Mouse (Mus musculus) stomach, embryonic 15.5 days (tissue): ENCODE results near the gene Apip. TPM values are rescaled to one million over a fixed set of nuclear protein-coding genes. Genes with fewer than 3 reads are reported as not detected.

ENCODE experiments used
- ATAC-seq: fragments of 200-750 bp; cut with Nextera tagmentation; 2 replicates; pipeline ENCODE4 v1.8.0; 2017; ENCODE audit warnings: low read depth, moderate number of reproducible peaks, moderate TSS enrichment; ENCODE audit not compliant: insufficient read depth, low FRiP score
- H3K27ac ChIP-seq: fragments of 300-500 bp; sonication (generic); 2 replicates; pipeline ENCODE4 v1.5.1; 2015; ENCODE audit warnings: mild to moderate bottlenecking, inconsistent platforms
- H3K27me3 ChIP-seq: fragments of 300-500 bp; sonication (generic); replicated peaks from 2 replicates; pipeline ENCODE4 v1.6.1; 2015; ENCODE audit warnings: inconsistent platforms
- H3K36me3 ChIP-seq: fragments of 300-500 bp; sonication (generic); 2 replicates; pipeline ENCODE4 v1.6.1; 2015; ENCODE audit warnings: inconsistent platforms
- H3K4me1 ChIP-seq: fragments of 300-500 bp; sonication (generic); 2 replicates; pipeline ENCODE4 v1.6.1; 2015; ENCODE audit warnings: inconsistent platforms
- H3K4me2 ChIP-seq: fragments of 300-500 bp; sonication (generic); 2 replicates; pipeline ENCODE4 v1.6.1; 2015; ENCODE audit warnings: mild to moderate bottlenecking, inconsistent platforms
- H3K4me3 ChIP-seq: fragments of 300-500 bp; sonication (generic); replicated peaks from 2 replicates; pipeline ENCODE4 v1.5.1; 2015; ENCODE audit warnings: inconsistent platforms
- H3K9ac ChIP-seq: fragments of 300-500 bp; sonication (generic); 2 replicates; pipeline ENCODE4 v1.6.1; 2015; ENCODE audit warnings: inconsistent platforms
- H3K9me3 ChIP-seq: fragments of 300-500 bp; sonication (generic); 2 replicates; pipeline ENCODE4 v1.6.1; 2016; ENCODE audit warnings: inconsistent platforms
- WGBS: fragments of 180-500 bp; shearing (Covaris S2); methylation state at CpG from one replicate; pipeline ENCODE4 v1.1.7; 2015; 5-methylcytosine and 5-hydroxymethylcytosine counted together
- polyA plus RNA-seq: library from polyadenylated mRNA; unstranded; fragments of >200 nt; fragmentation: Nextera tagmentation; extraction: Ambion mirVana; gene quantifications from 2 replicates; pipeline ENCODE4 v1.2.1, GENCODE M21; 2015

The Apip gene
- polyA plus RNA-seq, 1 experiment from 2014 or later = 65.0 TPM

- no peak overlapping the region for H3K9ac ChIP-seq
- 89% methylated on average over 5 of the region's 5 CpGs for WGBS
- peaks cover 17% of the 10 kb centered on the region; the same call in 1 of the 2 replicates for H3K4me1 ChIP-seq
- H3K4me3 ChIP-seq = no peak overlapping the region
- no peaks in the 10 kb centered on the region for H3K36me3 ChIP-seq
- no peak overlapping the region for H3K27ac ChIP-seq
- no peak for ATAC-seq
- H3K9me3 ChIP-seq = no peaks in the 10 kb centered on the region
- no peak overlapping the region for H3K4me2 ChIP-seq
- no peaks in the 10 kb centered on the region for H3K27me3 ChIP-seq
These were observed 3.6 kb upstream of the Apip start for GRCm38 (mm10) chr2:103069752-103070405.

GRCm38 (mm10) chr2:103070586-103070985 is 2.9 kb upstream of the Apip start:
- no peak for ATAC-seq
- H3K27ac ChIP-seq = no peak overlapping the region

DNA sequence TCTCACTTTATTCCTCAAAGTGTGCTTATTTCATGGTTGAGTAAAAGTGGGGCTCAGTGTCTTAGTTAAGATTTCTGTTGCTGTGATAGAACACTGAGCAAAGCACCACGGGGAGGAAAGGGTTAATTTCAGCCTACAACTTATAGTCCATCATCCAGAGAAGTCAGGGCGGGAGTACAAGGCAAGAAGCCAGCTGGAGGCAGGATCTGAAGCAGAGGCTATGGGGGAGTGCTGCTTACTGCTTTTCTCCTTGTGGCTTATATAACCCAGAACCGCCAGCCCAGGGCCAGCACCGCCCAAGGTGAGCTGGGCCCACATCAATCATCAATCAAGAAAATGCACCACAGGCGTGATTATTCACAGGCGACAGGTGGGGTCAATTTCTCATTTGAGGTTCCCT is 7.6 kb downstream of the Apip start:
- H3K9me3 ChIP-seq = no peaks in the 10 kb centered on the region
- H3K27me3 ChIP-seq = no peaks in the 10 kb centered on the region
- H3K4me3 ChIP-seq = no peak overlapping the region
- ATAC-seq = no peak
- WGBS = 50% methylated on average over 6 of the region's 6 CpGs
- H3K9ac ChIP-seq = no peak overlapping the region
- no peaks in the 10 kb centered on the region for H3K4me1 ChIP-seq
- no peak overlapping the region for H3K4me2 ChIP-seq
- no peak overlapping the region for H3K27ac ChIP-seq
- 0 out of 2 replicates have a peak, but pooled peaks cover 4% of the 10 kb centered on the region for H3K36me3 ChIP-seq

More at GRCm38 (mm10) chr2:103070586-103070985, 2.9 kb upstream of the Apip start:
- Histone ChIP-seq H3K9me3 (no peaks in the 10 kb centered on the region), H3K9ac (no peak overlapping the region), H3K4me1 (peaks cover 17% of the 10 kb centered on the region; the same call in 1 of the 2 replicates), H3K4me3 (no peak overlapping the region), H3K36me3 (no peaks in the 10 kb centered on the region), H3K4me2 (no peak overlapping the region), H3K27me3 (no peaks in the 10 kb centered on the region)
- WGBS = 32% methylated on average over 3 of the region's 3 CpGs

DNA sequence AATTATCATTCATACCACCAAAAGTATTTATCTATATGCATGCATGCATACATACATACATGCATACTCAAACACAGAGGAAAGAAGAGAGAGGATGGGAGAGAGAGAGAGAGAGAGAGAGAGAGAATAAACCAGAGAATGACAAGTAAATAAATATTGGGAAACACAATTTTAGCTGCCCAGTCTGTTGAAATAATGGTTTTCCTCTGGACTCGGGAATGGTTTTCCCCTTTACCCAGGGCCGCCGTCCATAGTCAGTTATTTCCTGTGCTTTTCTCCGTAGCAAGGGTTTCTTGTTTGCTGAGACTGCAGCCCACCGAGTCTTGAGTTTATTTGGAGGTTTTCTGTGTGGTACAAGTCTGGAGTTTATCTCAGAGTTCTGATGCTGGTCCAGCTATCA is 8.2 kb downstream of the Apip start:
- Histone ChIP-seq H3K27me3 (no peaks in the 10 kb centered on the region), H3K4me1 (no peaks in the 10 kb centered on the region), H3K27ac (no peak overlapping the region), H3K9me3 (no peaks in the 10 kb centered on the region), H3K4me3 (no peak overlapping the region), H3K36me3 (0 out of 2 replicates have a peak, but pooled peaks cover 4% of the 10 kb centered on the region), H3K9ac (no peak overlapping the region), H3K4me2 (no peak overlapping the region)
- ATAC-seq = no peak
- 72% methylated on average over 5 of the region's 5 CpGs for WGBS

- no peak overlapping the region for H3K27ac ChIP-seq
- H3K9me3 ChIP-seq = no peaks in the 10 kb centered on the region
- no peak for ATAC-seq
- WGBS = 77% methylated on average over 7 of the region's 7 CpGs
- H3K4me2 ChIP-seq = no peak overlapping the region
- no peaks in the 10 kb centered on the region for H3K27me3 ChIP-seq
- no peaks in the 10 kb centered on the region for H3K4me1 ChIP-seq
- H3K4me3 ChIP-seq = no peak overlapping the region
- H3K36me3 ChIP-seq = 0 out of 2 replicates have a peak, but pooled peaks cover 4% of the 10 kb centered on the region
- no peak overlapping the region for H3K9ac ChIP-seq
These were observed 9.4 kb downstream of the Apip start for GRCm38 (mm10) chr2:103082853-103083252.

GRCm38 (mm10) chr2:103084451-103084850 is 11.0 kb downstream of the Apip start:
- H3K9ac ChIP-seq = no peak overlapping the region
- H3K4me3 ChIP-seq = no peak overlapping the region
- 60% methylated on average over 5 of the region's 5 CpGs for WGBS
- H3K9me3 ChIP-seq = no peaks in the 10 kb centered on the region
- 0 out of 2 replicates have a peak, but pooled peaks cover 4% of the 10 kb centered on the region for H3K36me3 ChIP-seq
- ATAC-seq = no peak
- no peaks in the 10 kb centered on the region for H3K27me3 ChIP-seq
- no peak overlapping the region for H3K27ac ChIP-seq
- no peak overlapping the region for H3K4me2 ChIP-seq
- no peaks in the 10 kb centered on the region for H3K4me1 ChIP-seq

DNA sequence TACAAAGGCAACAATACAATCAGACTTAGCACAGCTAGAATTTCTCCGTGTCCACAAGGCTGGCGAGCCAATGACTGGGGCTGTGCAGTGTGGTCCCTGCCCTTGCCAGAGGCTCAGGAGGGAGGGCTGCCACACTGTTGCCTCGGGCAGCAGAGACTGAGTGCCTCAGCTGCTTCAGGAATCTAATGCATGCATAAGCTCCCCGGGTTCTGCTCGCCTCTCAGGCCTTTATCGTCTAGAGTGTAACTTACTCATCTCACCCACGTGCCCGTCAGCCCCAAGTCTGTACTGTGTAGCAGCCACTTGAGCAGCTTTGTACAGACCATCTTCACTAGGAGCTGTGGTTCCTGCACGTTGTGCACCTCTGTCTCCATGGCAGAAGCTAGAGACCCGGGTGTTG is 12.2 kb downstream of the Apip start:
- Histone ChIP-seq H3K4me2 (no peak overlapping the region), H3K9ac (no peak overlapping the region), H3K4me3 (no peak overlapping the region), H3K27ac (no peak overlapping the region), H3K9me3 (no peaks in the 10 kb centered on the region), H3K4me1 (no peaks in the 10 kb centered on the region), H3K36me3 (no peaks in the 10 kb centered on the region), H3K27me3 (no peaks in the 10 kb centered on the region)
- 75% methylated on average over 10 of the region's 10 CpGs for WGBS
- ATAC-seq = no peak

- no peak overlapping the region for H3K4me2 ChIP-seq
- H3K27me3 ChIP-seq = no peaks in the 10 kb centered on the region
- H3K4me1 ChIP-seq = no peaks in the 10 kb centered on the region
- H3K9me3 ChIP-seq = no peaks in the 10 kb centered on the region
- H3K9ac ChIP-seq = no peak overlapping the region
- whole genome bisulfite sequencing = 12% methylated on average over 1 of the region's 1 CpGs
- ATAC-seq = no peak
- no peak overlapping the region for H3K27ac ChIP-seq
- no peak overlapping the region for H3K4me3 ChIP-seq
- H3K36me3 ChIP-seq = no peaks in the 10 kb centered on the region
These were observed 13.0 kb downstream of the Apip start for GRCm38 (mm10) chr2:103086432-103086831.

GRCm38 (mm10) chr2:103088099-103088498 is 14.6 kb downstream of the Apip start:
- Histone ChIP-seq H3K27ac (no peak overlapping the region), H3K27me3 (no peaks in the 10 kb centered on the region), H3K36me3 (no peaks in the 10 kb centered on the region), H3K4me1 (no peaks in the 10 kb centered on the region), H3K9me3 (no peaks in the 10 kb centered on the region), H3K4me2 (no peak overlapping the region), H3K4me3 (no peak overlapping the region), H3K9ac (no peak overlapping the region)
- no peak for ATAC-seq
- WGBS = 95% methylated on average over 4 of the region's 4 CpGs

GRCm38 (mm10) chr2:103089521-103089920 is 16.0 kb downstream of the Apip start:
- Histone ChIP-seq H3K4me3 (no peak overlapping the region), H3K36me3 (0 out of 2 replicates have a peak, but pooled peaks cover 5% of the 10 kb centered on the region), H3K4me2 (no peak overlapping the region), H3K9me3 (no peaks in the 10 kb centered on the region), H3K9ac (no peak overlapping the region), H3K27ac (no peak overlapping the region), H3K27me3 (no peaks in the 10 kb centered on the region), H3K4me1 (no peaks in the 10 kb centered on the region)
- 74% methylated on average over 6 of the region's 6 CpGs for WGBS
- no peak for ATAC-seq

GRCm38 (mm10) chr2:103102595-103102994 is 29.1 kb downstream of the Apip start:
- H3K27ac ChIP-seq = no peak overlapping the region
- H3K36me3 ChIP-seq = no peaks in the 10 kb centered on the region
- no peak for ATAC-seq
- H3K9me3 ChIP-seq = no peaks in the 10 kb centered on the region
- no peaks in the 10 kb centered on the region for H3K4me1 ChIP-seq
- no peak overlapping the region for H3K9ac ChIP-seq
- H3K27me3 ChIP-seq = no peaks in the 10 kb centered on the region
- 70% methylated on average over 5 of the region's 5 CpGs for WGBS
- no peak overlapping the region for H3K4me2 ChIP-seq
- H3K4me3 ChIP-seq = no peak overlapping the region

- no peaks in the 10 kb centered on the region for H3K36me3 ChIP-seq
- no peak overlapping the region for H3K9ac ChIP-seq
- H3K9me3 ChIP-seq = no peaks in the 10 kb centered on the region
- H3K27ac ChIP-seq = no peak overlapping the region
- ATAC-seq = no peak
- no peaks in the 10 kb centered on the region for H3K4me1 ChIP-seq
- H3K4me2 ChIP-seq = no peak overlapping the region
- WGBS = 81% methylated on average over 2 of the region's 2 CpGs
- no peak overlapping the region for H3K4me3 ChIP-seq
- no peaks in the 10 kb centered on the region for H3K27me3 ChIP-seq
These were observed 32.7 kb downstream of the Apip start for GRCm38 (mm10) chr2:103106172-103106571.
